Mouse (Mus musculus) retina, embryonic 14.5 days (tissue): ENCODE results near the gene Cdk13.

ENCODE experiments used
- DNase-seq: peaks from one replicate; pipeline ENCODE4 v3.0.0-alpha.2; 2015; ENCODE audit warnings: low spot score

Cdk13 gene

DNA sequence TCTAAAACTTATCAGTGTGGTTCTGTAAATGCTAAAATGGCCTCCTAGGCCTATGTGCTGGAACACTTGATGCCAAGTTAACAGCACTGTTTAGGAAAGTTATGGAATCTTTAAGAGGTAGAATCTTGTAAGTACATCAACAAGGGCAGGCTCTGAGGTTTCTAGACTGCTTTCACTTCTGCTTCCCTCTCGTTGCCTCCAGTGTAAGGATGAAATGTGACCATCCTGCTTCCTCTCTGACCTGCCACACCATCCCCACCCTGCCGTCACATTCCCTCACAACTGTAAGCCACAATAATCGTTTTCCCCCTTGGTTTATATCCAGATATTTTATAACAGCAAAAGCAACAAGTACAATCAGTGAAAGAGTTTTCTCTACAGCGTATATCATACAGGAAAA, 49.9 kb downstream of the Cdk13 start:
- DNase-seq = no peak

DNA sequence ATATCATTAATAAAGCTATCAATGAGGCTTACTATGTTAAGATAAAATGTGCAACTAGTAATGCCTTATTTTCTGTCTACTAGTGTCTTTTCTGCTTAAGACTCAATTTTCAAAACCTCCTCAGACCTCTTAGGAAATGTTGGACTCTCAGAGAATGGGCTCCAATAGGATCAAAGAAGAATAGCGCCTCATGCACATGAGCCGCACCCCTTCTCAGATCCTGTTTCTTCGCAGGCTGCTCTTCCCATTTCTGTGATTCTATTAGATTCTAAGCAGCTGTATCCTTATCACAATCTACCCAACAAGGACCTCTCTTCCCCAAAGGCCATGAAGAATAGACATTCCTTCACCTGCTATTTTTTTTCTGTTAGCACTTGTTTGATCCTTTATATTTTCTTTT, 76.1 kb downstream of the Cdk13 start:
- DNase-seq = no peak

DNA sequence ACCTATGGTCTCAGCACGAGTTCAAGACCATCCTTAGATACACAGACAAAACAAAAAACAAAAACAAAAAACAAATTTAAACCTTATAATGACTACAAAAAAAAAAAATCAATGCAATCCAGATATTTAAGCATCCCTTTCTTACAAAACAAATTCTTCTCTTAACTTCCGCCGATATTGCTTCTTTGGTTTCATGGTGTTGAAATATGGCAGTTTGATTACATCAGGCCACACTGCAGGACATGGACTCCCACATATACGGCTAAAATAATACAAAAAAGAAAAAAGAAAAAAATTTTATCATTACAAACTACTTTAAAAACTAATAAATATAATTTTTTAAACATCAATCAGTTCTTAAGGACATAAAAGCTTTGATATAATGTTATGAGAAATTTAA, 77.0 kb downstream of the Cdk13 start:
- DNase-seq = no peak

DNA sequence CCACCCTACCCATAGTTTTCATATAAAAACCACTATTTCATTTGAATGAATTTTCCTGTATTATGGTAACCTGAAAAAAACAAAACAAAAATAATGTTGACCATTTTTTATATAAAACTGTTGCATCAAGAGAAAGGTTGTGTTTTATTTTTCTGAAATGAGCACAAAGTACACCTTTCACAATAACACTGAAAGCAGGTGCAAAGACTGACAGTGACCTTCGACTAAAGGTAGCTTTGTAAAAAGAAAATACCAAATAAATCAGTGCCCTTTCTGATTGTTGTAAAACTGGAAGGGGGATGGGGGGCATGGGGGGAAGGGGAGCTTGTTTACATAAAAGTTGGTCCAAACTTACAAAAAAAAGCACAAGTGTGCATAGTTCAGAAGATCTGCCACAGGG, 87.5 kb downstream of the Cdk13 start:
- no peak for DNase-seq

DNA sequence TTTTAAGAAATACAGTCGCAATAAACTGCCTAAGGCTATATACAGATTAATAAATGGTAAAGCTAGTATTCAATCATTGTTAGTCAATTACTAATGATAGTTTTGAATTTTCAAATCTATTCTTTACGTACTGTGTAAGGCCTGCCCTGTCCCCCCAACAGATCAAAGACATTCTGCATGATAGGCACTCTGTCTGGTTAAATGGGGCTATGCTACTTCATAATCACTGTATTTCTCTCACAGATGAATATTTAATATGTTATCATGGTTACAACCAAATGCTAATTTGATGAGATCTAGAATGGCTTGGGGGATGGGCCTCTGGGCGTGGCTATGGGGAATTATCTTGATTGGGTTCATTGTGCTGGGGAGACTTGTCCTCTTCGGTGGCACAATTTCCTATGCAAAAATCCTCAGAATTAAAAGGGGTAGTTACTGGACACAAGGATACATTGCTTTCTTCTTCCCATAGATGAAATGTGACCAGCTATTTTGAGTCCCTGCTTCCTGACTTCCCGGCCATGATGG, 96.0 kb downstream of the Cdk13 start:
- no peak for DNase-seq

DNA sequence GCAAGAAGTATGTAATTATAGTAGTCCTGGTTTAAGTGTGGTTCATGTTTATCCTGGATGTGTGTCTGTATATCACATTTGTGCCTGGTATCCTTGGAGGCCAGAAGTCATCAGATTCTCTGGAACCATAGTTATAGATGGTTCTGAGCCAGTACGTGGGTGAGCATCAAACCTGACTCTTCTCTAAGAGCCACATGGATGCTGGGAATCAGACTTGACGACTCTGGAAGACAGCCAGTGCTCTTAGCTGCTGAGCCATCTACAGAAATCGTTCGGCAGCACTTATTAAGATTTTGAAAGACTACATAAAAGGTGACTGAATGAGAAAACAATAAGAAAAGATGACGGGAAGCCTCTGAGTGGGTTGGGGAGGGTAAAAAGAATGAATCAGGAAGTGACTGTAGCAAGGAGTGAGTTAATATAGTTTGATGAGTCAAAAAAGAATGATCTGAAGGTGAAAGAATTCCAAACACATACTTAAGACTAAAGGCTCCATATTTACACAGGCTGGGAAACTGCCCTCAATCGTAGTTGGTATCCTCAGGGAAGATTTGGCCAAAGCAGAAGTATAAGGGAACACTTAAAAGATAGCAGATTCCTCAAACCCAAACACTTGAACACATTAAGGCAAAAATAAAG, 99.6 kb downstream of the Cdk13 start:
- DNase-seq = no peak

DNA sequence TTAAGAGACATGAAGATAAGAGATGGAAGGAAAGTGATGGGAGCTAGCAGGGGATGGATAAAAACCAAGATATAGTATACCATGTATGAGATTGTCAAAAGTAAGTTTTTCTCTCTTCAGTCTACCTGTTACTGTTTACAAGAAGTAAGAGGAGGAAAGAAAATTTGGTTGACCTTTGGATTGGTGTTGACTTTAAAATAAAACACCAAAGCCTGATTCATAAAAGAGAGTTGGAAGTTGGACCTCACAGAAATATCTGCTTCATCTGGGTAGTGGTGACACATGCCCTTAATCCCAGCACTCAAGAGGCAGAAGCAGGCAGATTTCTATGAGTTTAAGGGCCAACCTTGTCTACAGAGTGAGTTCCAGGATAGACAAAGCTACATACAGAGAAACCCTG, 102.6 kb downstream of the Cdk13 start:
- DNase-seq = no peak

DNA sequence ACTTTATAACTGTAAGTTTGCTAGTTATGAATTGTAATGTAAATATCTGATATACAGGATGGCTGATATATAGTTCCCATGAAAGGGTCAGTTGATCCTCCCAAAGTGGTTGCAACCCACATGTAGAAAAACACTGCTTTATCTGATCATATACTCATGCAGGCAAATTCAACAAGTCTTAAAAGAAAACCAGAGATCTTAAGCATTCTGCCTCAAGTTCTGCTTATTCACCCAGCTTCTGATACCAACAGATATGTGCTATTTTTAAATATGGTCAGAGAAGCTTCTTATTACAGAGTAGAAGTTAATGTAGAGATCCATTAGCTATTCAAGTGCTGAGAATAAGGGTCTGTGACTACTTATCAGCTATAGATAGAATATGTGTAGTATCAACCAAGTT, 103.6 kb downstream of the Cdk13 start:
- no peak for DNase-seq

DNA sequence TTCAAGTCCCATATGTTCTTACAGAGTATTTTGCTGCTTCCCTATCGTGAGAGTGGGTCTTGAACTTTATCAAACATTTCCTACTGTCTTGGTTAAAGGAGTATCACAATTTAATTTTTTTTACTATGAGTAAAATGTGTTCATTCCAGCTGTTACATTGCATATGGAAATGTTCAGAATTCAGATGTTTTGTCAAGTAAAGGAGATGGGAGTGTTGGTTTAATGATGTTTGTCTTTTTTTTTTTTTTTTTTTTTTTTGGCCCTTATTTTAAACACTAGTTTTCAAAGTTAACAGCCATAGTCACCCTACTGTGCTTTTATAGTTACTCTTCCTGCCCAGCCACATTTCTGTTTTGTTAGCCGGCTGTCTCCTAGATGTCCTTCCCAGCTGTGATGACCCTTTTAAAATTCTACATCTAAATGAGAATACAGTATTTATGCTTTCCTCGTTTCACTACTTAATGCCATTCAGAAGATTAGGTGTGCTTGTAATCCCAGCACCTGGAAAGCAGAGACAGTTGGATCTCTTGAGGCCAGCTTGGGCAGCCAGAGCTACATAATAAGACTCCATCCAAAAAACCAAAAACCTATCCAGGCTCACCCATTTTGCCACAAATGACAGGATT, 104.7 kb downstream of the Cdk13 start:
- no peak for DNase-seq

DNA sequence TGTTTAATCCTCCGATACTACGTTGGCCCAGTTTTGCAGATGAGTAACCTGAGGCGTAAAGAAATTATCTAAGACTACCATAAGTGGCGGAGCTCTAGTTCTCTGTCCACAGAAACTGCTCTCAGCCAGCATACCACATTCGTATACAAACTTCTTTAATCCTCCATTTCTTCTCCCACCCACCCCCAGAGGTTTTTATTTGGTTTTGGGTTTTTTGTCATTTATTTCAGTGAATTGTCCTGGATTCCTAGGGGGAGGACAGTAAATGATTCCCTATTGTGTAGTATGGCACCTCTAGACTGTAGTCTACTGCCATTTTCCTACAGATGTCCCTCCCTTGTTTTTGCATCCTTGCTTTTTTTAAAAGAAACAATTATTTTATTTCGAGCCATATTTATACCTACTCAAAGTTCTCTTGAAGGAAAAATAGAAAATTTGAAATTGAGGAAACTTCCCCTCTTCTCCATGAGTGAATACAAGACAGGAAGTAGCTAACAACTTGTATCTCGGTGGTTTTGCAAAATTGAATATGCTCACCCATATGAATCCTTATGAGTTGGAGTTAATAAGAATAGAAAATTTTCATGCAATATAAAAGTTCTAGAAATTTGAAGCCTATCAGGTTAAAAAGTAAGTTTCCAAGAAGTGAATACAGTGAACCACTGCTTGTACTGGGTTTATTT, 108.9 kb downstream of the Cdk13 start:
- peak; percentile 22 for DNase-seq

DNA sequence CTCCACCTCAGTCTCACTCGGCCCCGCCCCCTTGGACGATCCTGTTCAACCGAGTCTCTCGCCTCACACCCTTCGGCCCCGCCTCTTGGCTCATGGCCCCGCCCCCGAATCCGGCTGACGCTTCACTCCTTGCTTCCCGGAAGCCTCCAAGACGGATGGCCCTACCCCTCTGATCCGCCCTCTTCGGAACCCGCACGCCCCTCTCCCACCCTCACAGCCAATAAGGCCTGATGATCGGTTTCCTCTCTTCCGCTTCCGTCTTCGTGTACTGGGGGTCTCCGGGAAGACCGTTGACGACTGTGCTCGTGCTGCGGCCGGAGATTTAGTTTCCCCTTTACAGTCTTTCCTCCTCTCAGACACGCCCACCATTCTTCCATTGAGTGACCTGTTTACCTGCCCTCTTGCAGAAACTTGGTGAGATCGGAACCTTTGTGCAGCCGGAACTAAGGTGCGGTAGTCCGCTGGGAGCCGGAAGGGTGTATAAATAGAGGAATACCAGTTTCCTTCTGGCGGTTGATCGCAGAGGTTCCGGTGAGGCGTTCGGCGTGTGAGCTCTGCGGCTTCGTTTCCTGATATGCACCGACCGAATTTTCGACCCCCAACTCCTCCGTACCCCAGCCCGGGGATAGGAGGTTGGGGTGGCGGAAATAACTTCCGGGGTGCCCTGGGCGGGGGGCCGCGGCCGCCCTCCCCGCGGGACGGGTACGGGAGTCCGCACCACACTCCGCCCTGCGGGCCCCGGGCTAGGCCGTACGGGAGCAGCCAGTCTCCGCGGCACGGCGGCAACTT, 109.8 kb downstream of the Cdk13 start, which contains the start of the genes Mplkip and Sugct:
Gene Mplkip, plus strand, starts transcription at position 282 of the 789 bp plus-strand sequence.
Gene Sugct, minus strand, starts transcription at position 643 of the 789 bp plus-strand sequence.
- peak; percentile 100 for DNase-seq

DNA sequence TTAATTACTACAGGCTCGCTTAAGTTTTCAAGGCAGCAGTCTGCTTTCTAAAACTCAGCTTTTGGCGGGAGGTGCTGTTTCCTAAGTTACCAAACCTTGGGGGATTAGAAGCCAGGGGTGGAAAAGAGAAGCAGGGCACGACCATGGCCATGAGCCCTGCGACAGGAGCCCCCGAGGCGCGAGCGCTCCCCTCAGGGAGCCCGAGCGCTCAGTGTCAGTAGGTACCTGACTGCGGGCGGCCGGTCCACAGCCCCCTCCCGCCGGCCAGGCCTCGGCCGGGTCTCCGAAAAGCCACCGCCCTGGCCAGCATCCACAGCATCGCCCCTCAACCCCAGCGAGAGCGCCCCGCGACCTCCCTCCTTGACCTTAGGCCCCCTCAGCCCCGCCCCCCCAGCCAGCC, 110.5 kb downstream of the Cdk13 start:
- DNase-seq = no peak

DNA sequence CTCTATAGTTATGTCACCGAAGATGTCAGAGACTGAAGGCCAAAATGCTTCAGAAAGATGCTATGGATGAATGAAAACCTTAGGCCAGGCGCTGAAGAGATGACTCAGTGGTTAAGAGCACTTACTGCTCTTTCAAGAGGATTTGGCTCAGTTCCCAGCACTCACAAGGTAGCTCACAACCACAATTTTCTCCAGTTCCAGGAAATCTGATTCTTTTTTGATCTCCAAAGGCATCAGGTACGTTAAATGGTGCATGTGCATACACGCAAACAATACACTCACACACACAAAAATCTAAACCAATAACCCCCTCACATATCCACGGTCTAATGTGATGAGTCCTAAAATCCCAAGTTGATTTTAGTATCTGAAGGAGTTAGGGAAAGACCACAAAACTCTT, 111.1 kb downstream of the Cdk13 start:
- no peak for DNase-seq

DNA sequence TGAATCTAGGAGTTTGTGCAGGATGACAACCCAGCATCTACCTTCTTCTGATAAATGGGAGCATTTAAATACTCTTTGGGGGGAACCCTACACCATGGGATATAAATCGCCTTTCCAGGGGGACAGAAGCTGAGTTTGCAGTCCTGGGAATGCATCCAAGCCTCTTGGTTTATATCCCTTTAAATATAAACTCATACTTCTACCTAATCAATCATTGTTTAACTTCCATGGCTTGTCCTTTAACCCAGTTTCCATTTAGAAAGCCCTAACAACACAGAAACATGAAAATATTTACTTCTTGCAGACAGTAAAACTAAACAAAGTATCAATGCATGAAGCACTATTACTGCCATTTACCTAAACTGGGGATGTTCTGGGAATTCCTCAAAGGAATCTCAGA, 113.5 kb downstream of the Cdk13 start:
- no peak for DNase-seq

DNA sequence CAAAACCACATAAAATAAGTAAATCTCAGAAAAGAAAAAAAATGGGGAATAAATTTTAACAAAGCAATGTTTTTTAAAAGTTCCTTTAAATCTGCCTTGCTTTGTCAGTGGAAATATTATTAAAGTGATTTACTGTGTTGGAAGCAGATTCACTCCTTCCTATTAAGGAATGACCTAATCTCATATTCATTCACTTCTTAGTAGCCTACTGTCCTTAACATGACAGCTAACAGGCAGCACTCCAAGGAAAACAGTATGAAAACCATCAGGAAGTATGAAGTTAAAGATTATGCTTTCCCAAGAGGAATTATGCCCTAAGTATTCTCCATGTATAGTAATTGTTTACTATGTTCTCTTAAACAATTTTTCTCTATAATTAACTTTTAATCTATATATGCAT, 114.2 kb downstream of the Cdk13 start:
- no peak for DNase-seq

DNA sequence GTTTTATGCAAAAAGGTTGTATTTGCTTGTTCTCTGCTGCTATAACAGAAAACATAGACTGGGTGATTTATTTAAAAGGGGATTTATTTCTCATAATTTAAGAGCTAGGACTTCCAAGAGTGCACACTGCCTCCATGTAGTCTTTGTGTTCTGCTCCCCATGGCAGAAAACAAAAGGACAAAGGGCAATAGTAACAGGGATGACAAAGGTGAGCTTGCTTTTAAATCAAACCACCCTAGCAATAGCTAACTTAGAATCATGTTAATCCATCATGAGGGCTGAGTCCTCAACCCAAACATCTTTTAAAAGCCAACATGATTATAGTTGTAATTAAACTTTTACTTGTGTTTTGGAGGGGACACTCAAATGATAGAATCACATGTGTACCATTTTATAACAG, 115.4 kb downstream of the Cdk13 start:
- no peak for DNase-seq

DNA sequence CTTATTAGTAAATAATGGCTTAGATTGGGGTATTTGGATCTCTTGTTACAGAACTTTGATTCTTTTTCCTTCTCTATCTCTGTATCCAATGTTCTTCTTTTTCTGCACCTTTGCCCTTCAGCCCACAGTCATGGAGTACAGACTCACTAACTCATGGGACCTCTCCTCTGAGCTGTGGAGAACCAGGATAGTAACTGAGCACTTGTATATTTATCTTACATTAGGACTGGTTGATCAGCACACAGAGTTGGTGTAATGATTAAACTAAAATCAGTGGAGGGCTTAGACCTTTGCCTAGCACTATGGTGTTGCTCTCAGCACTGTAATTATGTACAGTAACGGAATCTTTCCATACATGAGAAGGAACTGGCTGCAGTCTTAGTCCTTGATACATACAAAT, 133.8 kb downstream of the Cdk13 start:
- no peak for DNase-seq

DNA sequence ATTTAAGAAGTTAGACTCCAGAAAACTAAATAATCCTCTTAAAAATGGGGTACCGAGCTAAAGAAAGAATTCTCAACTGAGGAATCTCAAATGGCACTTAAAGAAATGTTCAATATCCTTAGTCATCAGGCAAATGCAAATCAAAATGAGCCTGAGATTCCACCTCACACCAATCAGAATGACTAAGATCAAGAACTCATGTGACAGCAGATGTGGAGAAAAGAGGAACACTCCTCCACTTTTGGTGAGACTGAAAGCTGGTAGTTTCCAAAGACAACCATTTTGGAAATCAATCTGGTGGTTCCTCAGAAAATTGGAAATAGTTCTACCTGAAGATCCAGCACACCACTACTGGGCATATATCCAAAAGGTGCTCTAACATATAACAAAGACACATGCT, 137.5 kb downstream of the Cdk13 start:
- DNase-seq = no peak
